Mouse (Mus musculus) hindbrain, embryonic 15.5 days (tissue): ENCODE results near the gene Slc46a1. TPM values are rescaled to one million over a fixed set of nuclear protein-coding genes. Genes with fewer than 3 reads are reported as not detected.

ENCODE experiments used
- ATAC-seq: fragments of 200-750 bp; cut with Nextera tagmentation; 2 replicates; pipeline ENCODE4 v1.8.0; 2017; ENCODE audit warnings: low read depth, moderate number of reproducible peaks, moderate TSS enrichment; ENCODE audit not compliant: low FRiP score
- H3K27ac ChIP-seq: fragments of 300-500 bp; sonication (generic); replicated peaks from 2 replicates; pipeline ENCODE4 v1.5.1; 2015; ENCODE audit warnings: mild to moderate bottlenecking, inconsistent platforms
- H3K27me3 ChIP-seq: fragments of 300-500 bp; sonication (generic); 2 replicates; pipeline ENCODE4 v1.6.1; 2015; ENCODE audit warnings: control low read depth, inconsistent platforms
- H3K36me3 ChIP-seq: fragments of 300-500 bp; sonication (generic); 2 replicates; pipeline ENCODE4 v1.6.1; 2015; ENCODE audit warnings: control low read depth, inconsistent platforms
- H3K4me1 ChIP-seq: fragments of 300-500 bp; sonication (generic); replicated peaks from 2 replicates; pipeline ENCODE4 v1.6.1; 2015; ENCODE audit warnings: control low read depth, inconsistent platforms
- H3K4me2 ChIP-seq: fragments of 300-500 bp; sonication (generic); 2 replicates; pipeline ENCODE4 v1.6.1; 2015; ENCODE audit warnings: moderate library complexity, mild to moderate bottlenecking, inconsistent platforms
- H3K4me3 ChIP-seq: fragments of 300-500 bp; sonication (generic); 2 replicates; pipeline ENCODE4 v1.5.1; 2015; ENCODE audit warnings: mild to moderate bottlenecking, inconsistent platforms
- H3K9ac ChIP-seq: fragments of 300-500 bp; sonication (generic); 2 replicates; pipeline ENCODE4 v1.6.1; 2015; ENCODE audit warnings: inconsistent platforms
- H3K9me3 ChIP-seq: fragments of 300-500 bp; sonication (generic); 2 replicates; pipeline ENCODE4 v1.6.1; 2016; ENCODE audit warnings: control low read depth, inconsistent platforms
- WGBS: fragments of 180-500 bp; shearing (Covaris S2); methylation state at CpG from one replicate; pipeline ENCODE4 v1.1.7; 2015; 5-methylcytosine and 5-hydroxymethylcytosine counted together
- polyA plus RNA-seq: library from polyadenylated mRNA; unstranded; fragments of >200 nt; fragmentation: Nextera tagmentation; extraction: Ambion mirVana; gene quantifications from 2 replicates; pipeline ENCODE4 v1.2.1, GENCODE M21; 2015

The Slc46a1 gene
- polyA plus RNA-seq, 1 experiment from 2014 or later = 28.4 TPM

GRCm38 (mm10) chr11:78512025-78512957 is 46.8 kb downstream of the Slc46a1 start, which contains the start of the genes Tmem199 and Poldip2:
Tmem199 (minus strand) TSS chr11:78512172.
Poldip2 (plus strand) TSS chr11:78512193.
- peaks cover 38% of the 10 kb centered on the region for H3K36me3 ChIP-seq
- H3K4me2 ChIP-seq = peak within 1 kb of the TSS; percentile 82
- ATAC-seq = peak; percentile 90
- no peaks in the 10 kb centered on the region for H3K9me3 ChIP-seq
- peaks cover 22% of the 10 kb centered on the region for H3K4me1 ChIP-seq
- H3K27me3 ChIP-seq = no peaks in the 10 kb centered on the region
- under 1% methylated on average over 63 of the region's 67 CpGs for WGBS
- H3K27ac ChIP-seq = peak within 1 kb of the TSS; percentile 84
- peak within 1 kb of the TSS; percentile 74 for H3K4me3 ChIP-seq
- peak within 1 kb of the TSS; percentile 91 for H3K9ac ChIP-seq

GRCm38 (mm10) chr11:78513106-78513790 is 47.8 kb downstream of the Slc46a1 start:
- H3K4me1 ChIP-seq = peaks cover 22% of the 10 kb centered on the region
- H3K36me3 ChIP-seq = peaks cover 38% of the 10 kb centered on the region
- H3K27me3 ChIP-seq = no peaks in the 10 kb centered on the region
- no peaks in the 10 kb centered on the region for H3K9me3 ChIP-seq
- H3K4me3 ChIP-seq = peak overlapping the region; percentile 74
- ATAC-seq = no peak
- peak overlapping the region; percentile 82 for H3K4me2 ChIP-seq
- no peak overlapping the region for H3K27ac ChIP-seq
- 84% methylated on average over 3 of the region's 3 CpGs for WGBS
- peak overlapping the region; percentile 91 for H3K9ac ChIP-seq

- 54% methylated on average over 2 of the region's 2 CpGs for WGBS
- Histone ChIP-seq H3K27me3 (no peaks in the 10 kb centered on the region), H3K36me3 (peaks cover 59% of the 10 kb centered on the region), H3K4me1 (peaks cover 21% of the 10 kb centered on the region), H3K4me2 (no peak overlapping the region), H3K27ac (no peak overlapping the region), H3K9ac (no peak overlapping the region), H3K9me3 (no peaks in the 10 kb centered on the region), H3K4me3 (no peak overlapping the region)
- ATAC-seq = no peak
Measured at GRCm38 (mm10) chr11:78515549-78516325, 50.2 kb downstream of the Slc46a1 start.

- WGBS = 86% methylated on average over 10 of the region's 10 CpGs
- H3K27ac ChIP-seq = no peak overlapping the region
- peaks cover 90% of the 10 kb centered on the region for H3K36me3 ChIP-seq
- H3K27me3 ChIP-seq = no peaks in the 10 kb centered on the region
- no peak overlapping the region for H3K9ac ChIP-seq
- H3K4me2 ChIP-seq = no peak overlapping the region
- H3K9me3 ChIP-seq = no peaks in the 10 kb centered on the region
- ATAC-seq = no peak
- 0 out of 2 replicates have a peak, but pooled peaks cover under 1% of the 10 kb centered on the region for H3K4me1 ChIP-seq
- no peak overlapping the region for H3K4me3 ChIP-seq
Measured at GRCm38 (mm10) chr11:78518931-78519330, 53.4 kb downstream of the Slc46a1 start.

Other genes with a start within 250 kb of the Slc46a1 start
- 91.6 and 92.1 TPM in 2 replicates for gene Sdf2, start 220.0 kb upstream of the Slc46a1 start, polyA plus RNA-seq
- gene Supt6, start 219.7 kb upstream of the Slc46a1 start, polyA plus RNA-seq = 24.8 and 27.4 TPM in 2 replicates
- 50.9 and 65.0 TPM in 2 replicates for gene 2610507B11Rik, start 203.9 kb upstream of the Slc46a1 start, polyA plus RNA-seq
- 0.26 and 0.32 TPM in 2 replicates for gene BC030499, start 174.9 kb upstream of the Slc46a1 start, polyA plus RNA-seq
- 9.7 and 14.0 TPM in 2 replicates for gene Spag5, start 164.2 kb upstream of the Slc46a1 start, polyA plus RNA-seq
- 318 and 319 TPM in 2 replicates for gene Aldoc, start 142.7 kb upstream of the Slc46a1 start, polyA plus RNA-seq
- 84.6 and 92.9 TPM in 2 replicates for gene Pigs, start 137.3 kb upstream of the Slc46a1 start, polyA plus RNA-seq
- gene Unc119, start 122.2 kb upstream of the Slc46a1 start, polyA plus RNA-seq = 88.3 and 94.3 TPM in 2 replicates
- not detected in 2 replicates for gene Foxn1, start 79.1 kb upstream of the Slc46a1 start, polyA plus RNA-seq
- gene Slc13a2, start 43.5 kb upstream of the Slc46a1 start, polyA plus RNA-seq = not detected in 2 replicates
- gene Sarm1, start 32.1 kb downstream of the Slc46a1 start, polyA plus RNA-seq = 47.3 and 53.2 TPM in 2 replicates
- 157 and 165 TPM in 2 replicates for gene Vtn, start 33.4 kb downstream of the Slc46a1 start, polyA plus RNA-seq
- gene Sebox, start 37.8 kb downstream of the Slc46a1 start, polyA plus RNA-seq = 0.12 and 0.14 TPM in 2 replicates
- 88.0 and 91.8 TPM in 2 replicates for gene Tmem199, start 46.5 kb downstream of the Slc46a1 start, polyA plus RNA-seq
- 181 and 189 TPM in 2 replicates for gene Poldip2, start 46.5 kb downstream of the Slc46a1 start, polyA plus RNA-seq
- gene Tnfaip1, start 70.6 kb downstream of the Slc46a1 start, polyA plus RNA-seq = 63.0 and 64.6 TPM in 2 replicates
- 121 and 125 TPM in 2 replicates for gene Ift20, start 70.7 kb downstream of the Slc46a1 start, polyA plus RNA-seq
- gene Tmem97, start 85.1 kb downstream of the Slc46a1 start, polyA plus RNA-seq = 44.5 and 45.7 TPM in 2 replicates
- gene Nlk, start 231.7 kb downstream of the Slc46a1 start, polyA plus RNA-seq = 22.4 and 24.0 TPM in 2 replicates